Mouse (Mus musculus) limb, embryonic 10.5 days (tissue): ENCODE results near the gene Cyp2d22. TPM values are rescaled to one million over a fixed set of nuclear protein-coding genes. Genes with fewer than 3 reads are reported as not detected.
A peak's percentile ranks its signal among the peaks of the same experiment; 100 is the strongest.

Source experiments
- DNase-seq: peaks from one replicate; pipeline ENCODE4 v3.0.0-alpha.2; 2017; ENCODE audit warnings: low spot score
- H3K27ac ChIP-seq: fragments of 300-500 bp; sonication (generic); 2 replicates; pipeline ENCODE4 v1.5.1; 2016; ENCODE audit warnings: mild to moderate bottlenecking
- H3K27me3 ChIP-seq: fragments of 300-500 bp; sonication (generic); 2 replicates; pipeline ENCODE4 v1.6.1; 2016; ENCODE audit warnings: low read depth, mild to moderate bottlenecking; ENCODE audit not compliant: poor library complexity, severe bottlenecking
- H3K36me3 ChIP-seq: fragments of 300-500 bp; sonication (generic); 2 replicates; pipeline ENCODE4 v1.6.1; 2016; ENCODE audit warnings: mild to moderate bottlenecking, moderate library complexity
- H3K4me1 ChIP-seq: fragments of 300-500 bp; sonication (generic); 2 replicates; pipeline ENCODE4 v1.6.1; 2016
- H3K4me3 ChIP-seq: fragments of 300-500 bp; sonication (generic); 2 replicates; pipeline ENCODE4 v1.5.1; 2016; ENCODE audit warnings: mild to moderate bottlenecking, moderate library complexity
- H3K9me3 ChIP-seq: fragments of 300-500 bp; sonication (generic); replicated peaks from 2 replicates; pipeline ENCODE4 v1.6.1; 2016; ENCODE audit warnings: mild to moderate bottlenecking
- WGBS: fragments of 180-500 bp; shearing (Covaris S2); methylation state at CpG from one replicate; pipeline ENCODE4 v1.1.7; 2016; 5-methylcytosine and 5-hydroxymethylcytosine counted together
- microRNA-seq: library from miRNA; unstranded; fragments of <30 nt; microRNA quantifications from one replicate; pipeline ENCODE4, GENCODE M21; 2017
- polyA plus RNA-seq: library from polyadenylated mRNA; unstranded; fragments of >200 nt; fragmentation: Nextera tagmentation; extraction: Ambion mirVana; gene quantifications from 2 replicates; pipeline ENCODE4 v1.2.1, GENCODE M21; 2016

Gene Cyp2d22
- polyA plus RNA-seq, 1 experiment from 2014 or later: 2.9 TPM

DNA sequence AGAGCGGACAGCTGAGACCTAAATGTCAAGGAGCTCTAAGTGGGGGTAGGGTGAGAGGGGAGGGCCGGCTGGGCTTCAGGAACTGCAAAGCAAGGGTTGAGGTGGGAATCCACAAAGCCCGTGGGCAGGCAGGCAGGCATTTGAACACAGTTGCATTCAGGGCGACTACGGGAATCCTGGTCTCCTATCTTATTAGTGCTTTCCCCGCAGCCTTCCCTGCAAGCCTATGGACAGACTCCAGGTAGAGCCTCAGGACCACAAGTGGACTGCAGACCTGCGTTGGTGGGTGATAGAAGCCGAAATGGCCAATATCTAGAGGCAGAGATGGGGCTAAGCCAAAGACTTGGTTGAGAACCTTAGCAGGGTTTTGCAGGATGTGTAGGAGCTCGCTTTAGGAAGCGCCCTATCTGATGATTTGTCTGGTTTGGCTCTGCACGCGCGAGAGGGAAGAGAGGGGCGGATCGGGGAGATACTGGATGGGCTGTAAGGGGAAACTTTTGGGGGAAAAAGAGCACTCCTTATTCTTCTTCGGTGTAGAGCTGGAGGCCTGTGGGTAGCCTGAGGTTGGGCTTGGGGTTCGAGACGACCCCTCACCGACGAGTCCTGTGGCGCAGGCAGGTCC is 39.5 kb downstream of the Cyp2d22 start:
- Histone ChIP-seq H3K27me3 (peaks cover 26% of the 10 kb centered on the region), H3K9me3 (no peaks in the 10 kb centered on the region), H3K36me3 (peaks cover 12% of the 10 kb centered on the region), H3K27ac (peak overlapping the region; percentile 90), H3K4me1 (peaks cover 53% of the 10 kb centered on the region), H3K4me3 (peak overlapping the region; percentile 58)
- DNase-seq: no peak
- 35% methylated on average over 21 of the region's 21 CpGs for WGBS

DNA sequence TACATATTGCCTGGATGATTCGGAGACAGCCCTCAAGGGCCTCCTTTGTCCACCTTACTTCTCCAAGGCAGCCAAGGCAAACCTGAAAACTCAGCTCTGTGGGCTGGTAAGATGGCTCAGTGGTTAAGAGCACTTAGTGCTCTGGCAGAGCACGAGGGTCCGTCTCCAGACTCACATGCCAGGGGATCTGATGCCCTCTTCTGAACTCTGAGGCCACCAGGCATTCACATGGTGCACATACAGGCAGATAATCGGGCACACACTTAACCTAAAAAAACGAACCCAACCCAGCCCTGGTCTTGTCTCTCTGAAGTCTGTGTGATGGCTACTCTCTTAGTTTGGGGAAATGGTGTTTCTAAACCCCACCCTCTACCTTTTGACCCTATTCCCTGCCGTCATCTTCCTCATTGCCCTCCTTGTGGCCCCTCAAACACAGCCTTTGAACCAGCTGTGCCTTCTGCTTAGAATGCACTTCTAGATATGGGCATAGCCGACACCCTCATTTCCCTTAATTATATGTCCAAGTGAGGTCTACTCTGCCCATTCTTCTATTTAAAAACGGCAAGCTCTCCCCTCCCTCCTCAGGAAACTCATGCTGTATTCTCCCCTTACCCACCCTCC is 40.3 kb downstream of the Cyp2d22 start:
- no peak overlapping the region for H3K27ac ChIP-seq

DNA sequence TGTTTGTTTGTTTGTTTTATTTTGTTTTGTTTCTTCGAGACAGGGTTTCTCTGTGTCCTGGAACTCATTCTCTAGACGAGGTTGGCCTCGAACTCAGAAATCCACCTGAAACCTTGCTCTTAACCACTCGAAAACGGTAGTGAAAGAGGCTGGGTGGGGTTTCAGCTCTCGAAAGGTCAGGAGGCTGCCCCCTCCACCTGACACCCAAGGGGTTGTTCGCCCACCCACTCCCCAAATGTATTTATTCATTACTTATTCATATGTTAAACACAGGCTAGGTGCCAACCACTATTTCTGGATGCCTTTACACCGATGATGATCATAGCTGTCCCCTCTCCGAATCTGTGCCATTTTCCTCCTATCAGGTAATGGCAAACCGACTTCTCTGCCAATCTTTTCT is 40.9 kb downstream of the Cyp2d22 start:
- H3K4me3 ChIP-seq: peak overlapping the region; percentile 67
- DNase-seq: no peak
- peaks cover 25% of the 10 kb centered on the region for H3K36me3 ChIP-seq
- H3K9me3 ChIP-seq: no peaks in the 10 kb centered on the region
- 63% methylated on average over 10 of the region's 10 CpGs for WGBS
- peaks cover 54% of the 10 kb centered on the region for H3K4me1 ChIP-seq
- H3K27me3 ChIP-seq: peaks cover 26% of the 10 kb centered on the region
- peak overlapping the region; percentile 85 for H3K27ac ChIP-seq

More for the DNA sequence above, 40.3 kb downstream of the Cyp2d22 start:
- no peak for DNase-seq
- H3K9me3 ChIP-seq: no peaks in the 10 kb centered on the region
- H3K36me3 ChIP-seq: peaks cover 19% of the 10 kb centered on the region
- H3K27me3 ChIP-seq: peaks cover 26% of the 10 kb centered on the region
- 71% methylated on average over 8 of the region's 8 CpGs for WGBS
- H3K4me1 ChIP-seq: peaks cover 54% of the 10 kb centered on the region
- no peak overlapping the region for H3K4me3 ChIP-seq

DNA sequence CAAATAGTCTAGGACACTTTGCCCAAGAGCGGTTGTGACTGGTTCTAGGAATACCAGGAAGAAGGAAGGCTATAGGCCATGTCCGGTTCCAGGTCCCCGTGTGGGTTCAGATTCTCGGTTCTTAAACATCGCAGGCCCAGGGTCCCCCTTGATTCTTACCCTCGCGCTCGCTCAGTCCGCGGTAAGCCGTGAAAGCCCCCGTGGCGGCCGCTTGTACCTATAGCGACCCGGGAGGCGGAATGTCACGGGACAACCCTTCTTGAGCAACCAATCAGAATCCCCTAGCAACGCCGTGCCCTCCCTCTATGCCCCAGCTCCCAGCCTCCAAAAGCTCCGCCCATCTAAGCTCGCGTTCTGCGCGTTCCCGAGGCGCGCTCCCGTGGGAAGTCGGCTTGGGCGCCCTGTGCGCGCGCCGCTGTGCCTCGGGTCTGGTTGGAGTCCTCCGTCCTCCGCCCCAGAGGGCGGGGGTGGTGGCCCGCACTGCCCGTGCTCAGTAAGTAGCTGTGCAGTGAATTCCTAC is 41.4 kb downstream of the Cyp2d22 start, which contains the start of the genes Naga, Pheta2 and Smdt1:
Naga (minus strand) TSS at position 333 of the 520 bp plus-strand sequence.
Pheta2 (plus strand) TSS at position 350 of the 520 bp plus-strand sequence.
Smdt1 (plus strand) TSS at position 367 of the 520 bp plus-strand sequence.
- peak; percentile 99 for DNase-seq
- no peaks in the 10 kb centered on the region for H3K9me3 ChIP-seq
- under 1% methylated on average over 41 of the region's 41 CpGs for WGBS
- H3K36me3 ChIP-seq: peaks cover 29% of the 10 kb centered on the region
- peaks cover 26% of the 10 kb centered on the region for H3K27me3 ChIP-seq
- peaks cover 54% of the 10 kb centered on the region for H3K4me1 ChIP-seq
- H3K4me3 ChIP-seq: peak within 1 kb of the TSS; percentile 67
- peak within 1 kb of the TSS; percentile 85 for H3K27ac ChIP-seq

DNA sequence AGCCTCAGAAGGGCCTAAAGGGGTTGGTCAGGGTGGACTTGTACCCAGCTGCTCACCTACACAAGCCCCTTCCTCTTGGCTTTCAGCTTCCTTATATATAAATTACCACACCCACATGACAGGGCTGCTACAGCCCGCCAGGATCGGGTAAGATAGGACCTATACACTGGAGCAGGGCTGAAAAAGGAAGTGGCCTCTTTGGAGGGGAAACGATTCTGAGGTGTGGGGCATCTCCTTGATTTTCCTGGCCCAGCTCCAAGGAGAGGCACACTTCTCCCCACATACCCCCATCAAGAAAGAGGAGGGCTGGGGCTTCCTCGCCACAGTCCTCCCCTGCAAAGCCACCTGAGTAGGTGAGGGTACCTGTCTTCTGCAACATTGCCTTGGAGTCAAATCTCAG is 42.2 kb downstream of the Cyp2d22 start:
- Histone ChIP-seq H3K9me3 (no peaks in the 10 kb centered on the region), H3K27me3 (peaks cover 26% of the 10 kb centered on the region), H3K4me3 (peak overlapping the region; percentile 67), H3K36me3 (peaks cover 29% of the 10 kb centered on the region), H3K4me1 (peaks cover 54% of the 10 kb centered on the region), H3K27ac (peak overlapping the region; percentile 85; the same call in 1 of the 2 replicates)
- DNase-seq: no peak
- 64% methylated on average over 4 of the region's 4 CpGs for WGBS

DNA sequence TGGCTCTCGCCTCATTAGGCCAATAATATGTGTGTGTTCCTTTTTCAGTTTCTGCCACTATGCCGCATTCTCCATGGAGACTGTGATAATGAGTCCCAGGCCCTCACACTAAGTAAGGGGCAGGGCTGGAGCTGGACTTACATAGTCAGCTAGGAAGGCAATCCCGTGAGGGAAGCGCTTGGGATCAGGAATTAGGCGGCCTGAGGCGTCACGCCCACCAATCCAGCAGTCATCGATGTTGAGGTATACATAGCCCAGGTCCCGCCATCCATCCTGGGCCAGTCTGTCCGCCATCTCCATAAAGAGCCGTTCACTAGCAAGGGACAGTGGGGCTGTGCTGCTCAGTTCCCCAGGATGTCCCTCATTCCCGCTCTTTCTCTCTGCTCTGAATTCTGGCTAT is 43.4 kb downstream of the Cyp2d22 start:
- DNase-seq: no peak
- WGBS: 78% methylated on average over 12 of the region's 12 CpGs
- Histone ChIP-seq H3K27ac (peak overlapping the region; percentile 8), H3K9me3 (no peaks in the 10 kb centered on the region), H3K4me3 (peak overlapping the region; percentile 11; the same call in 1 of the 2 replicates), H3K36me3 (peaks cover 36% of the 10 kb centered on the region), H3K27me3 (peaks cover 19% of the 10 kb centered on the region), H3K4me1 (peaks cover 47% of the 10 kb centered on the region)

DNA sequence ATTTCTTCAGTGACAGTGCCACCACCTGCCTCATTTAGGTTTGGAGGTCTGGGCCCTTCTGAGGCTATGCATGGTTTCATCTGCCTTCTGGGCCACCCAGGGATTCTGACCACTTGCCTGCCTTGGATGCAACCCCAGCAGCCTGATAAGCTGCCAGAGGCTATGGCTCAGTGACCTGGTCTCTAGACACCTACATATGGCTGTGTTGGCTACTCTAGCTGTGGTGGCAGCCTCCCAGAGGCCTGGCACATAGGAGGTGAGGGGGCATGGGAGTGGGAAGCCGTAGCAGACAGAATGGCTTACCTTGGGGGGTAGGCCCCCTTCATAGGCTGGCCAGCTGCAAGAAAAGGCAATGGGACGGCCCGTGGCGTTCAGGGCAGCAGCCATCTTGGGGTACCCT is 44.9 kb downstream of the Cyp2d22 start:
- H3K27ac ChIP-seq: peak overlapping the region; percentile 26; the same call in 1 of the 2 replicates
- H3K4me1 ChIP-seq: peaks cover 37% of the 10 kb centered on the region
- no peaks in the 10 kb centered on the region for H3K9me3 ChIP-seq
- DNase-seq: no peak
- H3K4me3 ChIP-seq: no peak overlapping the region
- peaks cover 50% of the 10 kb centered on the region for H3K36me3 ChIP-seq
- H3K27me3 ChIP-seq: peaks cover 8% of the 10 kb centered on the region
- 94% methylated on average over 4 of the region's 4 CpGs for WGBS

DNA sequence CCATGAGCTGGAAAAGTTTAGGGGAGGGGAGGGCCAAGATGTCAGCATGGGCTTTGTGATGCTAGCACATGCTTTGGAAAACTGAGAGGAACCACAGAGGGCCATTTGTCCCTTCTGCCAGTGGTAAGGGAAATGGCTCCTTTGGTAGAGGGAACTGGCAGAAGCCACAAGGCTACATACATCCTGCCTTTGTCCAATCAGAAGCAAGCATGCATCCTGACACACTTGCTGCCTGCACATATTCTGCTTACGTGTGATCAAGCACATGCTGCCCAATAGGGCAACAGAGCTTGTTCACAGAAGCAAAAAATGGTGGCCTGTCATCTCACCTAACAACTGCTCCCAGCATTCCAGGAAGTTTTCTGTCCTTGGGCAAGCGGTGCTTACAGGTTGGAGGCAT is 54.7 kb downstream of the Cyp2d22 start:
- no peaks in the 10 kb centered on the region for H3K9me3 ChIP-seq
- DNase-seq: no peak
- H3K4me3 ChIP-seq: no peak overlapping the region
- H3K27me3 ChIP-seq: no peaks in the 10 kb centered on the region
- H3K4me1 ChIP-seq: 0 out of 2 replicates have a peak, but pooled peaks cover 3% of the 10 kb centered on the region
- H3K36me3 ChIP-seq: peaks cover 14% of the 10 kb centered on the region
- whole genome bisulfite sequencing: 78% methylated on average over 2 of the region's 2 CpGs
- H3K27ac ChIP-seq: no peak overlapping the region

DNA sequence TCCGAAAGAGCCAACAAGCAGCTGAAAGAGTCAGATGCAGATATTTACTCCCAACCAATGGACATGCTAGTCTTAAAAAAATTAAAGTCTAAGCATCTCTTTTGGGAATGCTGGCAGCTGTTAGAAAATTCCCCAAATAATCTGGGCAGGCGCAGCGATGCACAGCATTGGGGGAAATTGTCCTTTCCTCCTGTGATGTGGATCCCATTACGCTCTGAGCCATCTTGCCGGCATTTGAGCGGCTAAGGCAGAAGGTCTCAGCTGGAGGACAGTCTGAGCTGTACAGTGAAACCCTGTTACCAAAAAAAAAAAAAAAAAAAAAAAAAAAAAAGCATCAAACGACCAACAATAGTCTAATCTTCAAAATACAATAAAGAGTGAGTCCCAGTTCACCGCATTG is 57.9 kb downstream of the Cyp2d22 start:
- H3K4me3 ChIP-seq: no peak overlapping the region
- H3K36me3 ChIP-seq: no peaks in the 10 kb centered on the region
- H3K27me3 ChIP-seq: no peaks in the 10 kb centered on the region
- WGBS: 88% methylated on average over 8 of the region's 8 CpGs
- no peaks in the 10 kb centered on the region for H3K9me3 ChIP-seq
- no peak for DNase-seq
- H3K4me1 ChIP-seq: 0 out of 2 replicates have a peak, but pooled peaks cover 3% of the 10 kb centered on the region
- H3K27ac ChIP-seq: no peak overlapping the region

Small RNA genes within 50 kb of the gene (microRNA-seq; reads per million reads assigned to microRNA genes)
- gene Gm25990: not detected
- gene Gm27331: not detected
- not detected for gene Mir7684

Other genes with a start within 250 kb of the Cyp2d22 start
- 182 and 190 TPM in 2 replicates for gene Srebf2, start 233.1 kb downstream of the Cyp2d22 start, polyA plus RNA-seq
- 0.15 TPM in 1 of 2 replicates, not detected in the other for gene Shisa8, start 167.4 kb downstream of the Cyp2d22 start, polyA plus RNA-seq
- gene Tnfrsf13c, start 155.9 kb downstream of the Cyp2d22 start, polyA plus RNA-seq: 0.15 and 0.33 TPM in 2 replicates
- gene Cenpm, start 135.5 kb downstream of the Cyp2d22 start, polyA plus RNA-seq: 83.9 and 86.0 TPM in 2 replicates
- not detected in 2 replicates for gene 1500009C09Rik, start 127.9 kb downstream of the Cyp2d22 start, polyA plus RNA-seq
- gene Sept3, start 105.4 kb downstream of the Cyp2d22 start, polyA plus RNA-seq: 32.9 and 41.5 TPM in 2 replicates
- gene Wbp2nl, start 81.3 kb downstream of the Cyp2d22 start, polyA plus RNA-seq: 0.16 and 0.38 TPM in 2 replicates
- 19.0 and 29.2 TPM in 2 replicates for gene Naga, start 41.3 kb downstream of the Cyp2d22 start, polyA plus RNA-seq
- gene Pheta2, start 41.3 kb downstream of the Cyp2d22 start, polyA plus RNA-seq: 5.4 and 7.4 TPM in 2 replicates
- gene Smdt1, start 41.3 kb downstream of the Cyp2d22 start, polyA plus RNA-seq: 211 and 212 TPM in 2 replicates
- gene Ndufa6, start 25.9 kb downstream of the Cyp2d22 start, polyA plus RNA-seq: 243 and 262 TPM in 2 replicates
- gene Cyp2d11, start 13.8 kb upstream of the Cyp2d22 start, polyA plus RNA-seq: not detected in 2 replicates
- not detected in 2 replicates for gene Cyp2d10, start 26.9 kb upstream of the Cyp2d22 start, polyA plus RNA-seq
- gene Cyp2d9, start 53.2 kb upstream of the Cyp2d22 start, polyA plus RNA-seq: not detected in 2 replicates
- not detected in 2 replicates for gene Cyp2d12, start 174.8 kb upstream of the Cyp2d22 start, polyA plus RNA-seq
- gene Cyp2d34, start 240.7 kb upstream of the Cyp2d22 start, polyA plus RNA-seq: not detected in 2 replicates